Mouse (Mus musculus) spleen, adult 2 months (tissue): Measurements from ENCODE around the gene Wnt10a.

Experiments used
- CTCF ChIP-seq: fragments of 200-500 bp; IDR thresholded peaks from 2 replicates; pipeline ENCODE4 v1.5.1; 2011; ENCODE audit warnings: mild to moderate bottlenecking, inconsistent platforms; ENCODE audit not compliant: insufficient read depth, insufficient read length, insufficient replicate concordance; ENCODE audit errors: extremely low read depth
- POLR2A ChIP-seq: fragments of 200-500 bp; IDR thresholded peaks from 2 replicates; pipeline ENCODE4 v1.6.1; 2011; ENCODE audit warnings: low read depth, low read length, inconsistent platforms

GRCm38 (mm10) chr1:74830061-74830460 is 38.7 kb downstream of the Wnt10a start:
- no peak for TF ChIP-seq CTCF
- no peak for TF ChIP-seq POLR2A
